Mouse (Mus musculus): ENCODE data around the gene Tuba4a.

Gene Tuba4a

DNA sequence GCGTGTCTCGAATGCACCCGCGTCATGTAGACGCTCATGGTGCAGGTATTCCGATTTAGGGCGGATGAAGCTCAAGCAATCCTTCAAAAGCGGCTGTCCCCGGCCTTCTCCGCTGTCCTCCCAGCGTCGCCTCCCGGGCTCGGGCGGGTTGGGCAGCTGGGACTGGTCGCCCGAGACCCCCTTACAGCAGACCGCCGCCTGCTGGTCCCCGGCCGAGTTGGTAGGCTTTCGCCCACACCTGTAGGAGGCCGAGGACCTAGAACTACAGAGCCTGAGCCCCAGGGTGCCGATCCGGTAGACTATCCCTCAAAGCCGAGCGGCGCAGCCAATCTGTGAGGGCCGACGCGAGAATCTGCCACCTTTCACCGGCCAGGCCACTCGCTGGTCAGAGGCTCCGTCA, at the start of gene Tuba4a:
Gene Tuba4a, minus strand, starts transcription at position 335 of the 400 bp plus-strand sequence.
- DNase-seq (ENCODE audit: low spot score) = no peak

DNA sequence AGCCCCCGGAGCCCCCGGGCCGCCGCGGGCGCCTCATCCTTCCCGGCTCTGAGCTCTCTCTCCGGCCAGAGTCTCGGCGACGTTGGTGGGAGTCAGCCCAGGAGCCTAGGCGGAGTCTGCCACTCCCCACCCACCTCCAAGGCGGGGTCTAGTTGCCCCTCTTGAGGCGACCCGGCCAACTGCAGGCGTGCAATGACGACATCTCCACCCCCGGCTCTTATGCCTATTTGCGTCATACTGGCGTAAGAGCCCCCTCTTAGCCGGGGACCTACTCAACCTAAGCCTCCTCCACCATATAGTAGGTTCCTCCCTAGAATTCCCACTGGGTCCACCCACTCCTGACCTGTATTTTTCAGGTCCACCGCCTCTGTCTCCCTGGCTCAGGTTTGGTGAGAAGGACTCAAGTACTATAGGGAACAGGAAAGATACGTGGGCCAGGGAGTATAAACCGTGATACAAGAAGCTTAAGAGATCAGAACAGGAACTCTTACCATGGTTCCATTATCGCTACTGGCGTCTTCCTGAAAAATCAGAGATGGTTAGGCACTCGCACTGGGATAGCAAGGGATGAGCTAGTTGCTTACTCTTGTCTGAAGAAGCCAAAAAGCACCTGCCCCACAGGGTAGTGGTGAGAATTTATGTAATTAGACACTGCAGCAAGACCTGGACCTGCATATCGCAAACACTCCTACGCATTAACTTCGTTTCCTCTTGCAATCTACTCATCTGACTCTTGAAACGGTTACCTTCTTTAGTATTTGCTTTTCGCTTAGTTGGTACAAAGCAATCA, 44.6 kb upstream of the Tuba4a start, which contains the start of gene Ptprn:
Gene Ptprn, minus strand, starts transcription at position 412 of the 790 bp plus-strand sequence.
- DNase-seq (ENCODE audit: low spot score) = peak; percentile 89

DNA sequence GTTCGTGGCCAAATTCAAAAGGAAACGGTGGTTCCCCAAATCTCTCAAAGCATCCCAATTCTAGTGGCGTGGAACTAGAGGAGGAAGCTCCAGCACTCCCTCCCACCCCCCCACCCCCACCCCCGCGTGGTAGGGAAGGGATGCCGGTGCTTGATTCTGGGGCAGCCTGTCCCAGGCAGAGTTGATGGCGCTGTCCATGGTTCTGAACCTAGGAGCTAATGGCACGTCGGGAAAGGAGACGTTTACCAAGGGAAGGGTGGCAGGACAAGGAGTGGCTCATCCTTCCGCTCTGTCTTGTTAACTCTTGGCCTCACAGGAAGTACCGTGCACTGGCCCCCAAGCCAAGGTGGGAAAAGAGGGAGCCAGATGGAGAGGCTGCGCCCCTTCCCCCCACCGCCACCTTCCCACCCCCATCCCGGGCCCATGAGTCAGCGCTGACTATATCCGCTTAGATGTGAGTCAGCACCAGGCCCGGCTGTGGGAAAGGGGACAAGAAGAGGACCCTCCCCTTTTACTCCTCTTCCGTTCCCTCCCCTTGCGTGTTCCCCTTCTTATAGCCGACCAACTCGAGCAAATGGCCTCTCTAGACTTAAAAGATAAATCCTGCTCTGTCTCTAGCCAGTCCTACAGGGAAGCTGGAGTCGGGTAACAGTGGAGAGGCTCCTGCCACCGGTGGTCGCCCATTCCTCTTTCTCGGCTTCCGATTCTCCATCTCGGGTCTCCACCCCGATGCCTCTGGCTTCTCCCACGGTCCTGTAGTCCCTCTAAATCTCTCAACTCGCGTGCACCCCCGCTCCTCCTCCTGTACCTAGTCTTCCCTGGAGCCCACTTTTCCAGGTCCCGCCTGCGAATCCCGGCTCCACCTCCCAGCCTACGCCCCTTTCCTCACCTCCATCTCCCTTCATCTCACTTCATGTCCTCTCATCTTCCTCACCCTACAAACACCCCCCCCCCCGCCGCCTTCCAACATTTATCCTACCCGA, 43.6 kb upstream of the Tuba4a start:
- DNase-seq (ENCODE audit: low spot score) = peak; percentile 76

DNA sequence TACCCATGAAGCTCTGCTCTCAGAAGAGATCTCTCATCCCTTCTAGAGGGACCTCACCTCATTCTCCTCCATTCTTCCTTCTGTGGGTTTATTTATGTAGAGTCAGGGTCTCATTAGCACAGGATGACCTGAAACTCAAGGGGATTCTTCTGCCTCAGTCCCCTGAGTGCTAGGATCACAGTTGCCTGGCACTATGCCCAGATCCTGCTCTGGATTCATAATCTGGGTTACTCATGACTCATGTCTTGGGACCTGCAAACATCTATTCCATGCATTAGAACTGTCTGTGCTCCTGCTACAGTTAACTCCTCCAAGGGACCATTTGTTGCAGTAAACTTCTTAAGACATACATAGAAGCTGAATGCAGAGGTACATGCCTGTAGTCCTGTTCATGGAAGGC, 41.6 kb upstream of the Tuba4a start:
- DNase-seq (ENCODE audit: low spot score) = peak; percentile 80

DNA sequence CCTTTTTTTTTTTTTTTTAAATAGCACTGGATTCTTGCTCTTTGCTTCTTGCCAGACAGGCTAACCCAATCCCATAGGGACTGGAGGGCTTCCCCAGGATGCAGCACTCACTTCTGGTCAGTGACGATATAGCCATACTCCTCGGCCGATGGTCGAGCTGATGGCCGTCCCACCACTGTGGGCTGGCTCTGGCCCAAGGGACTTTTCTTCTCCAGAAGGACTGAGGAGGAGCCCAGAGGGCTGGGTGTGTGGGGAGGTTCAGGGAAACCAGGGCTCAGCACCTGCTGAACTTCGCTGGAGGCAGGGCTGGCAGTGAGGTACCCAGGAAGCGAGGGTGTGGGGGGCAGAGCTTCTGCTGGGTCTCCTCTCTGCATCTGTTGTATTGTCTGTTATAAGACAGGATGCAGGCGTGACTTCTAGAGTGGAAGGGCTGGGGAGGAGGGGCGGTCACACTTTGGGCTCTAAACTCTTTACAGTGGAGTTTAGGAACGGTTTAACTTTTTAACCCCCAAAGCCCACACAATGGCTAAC, 35.9 kb upstream of the Tuba4a start:
- no peak for DNase-seq (ENCODE audit: low spot score)

DNA sequence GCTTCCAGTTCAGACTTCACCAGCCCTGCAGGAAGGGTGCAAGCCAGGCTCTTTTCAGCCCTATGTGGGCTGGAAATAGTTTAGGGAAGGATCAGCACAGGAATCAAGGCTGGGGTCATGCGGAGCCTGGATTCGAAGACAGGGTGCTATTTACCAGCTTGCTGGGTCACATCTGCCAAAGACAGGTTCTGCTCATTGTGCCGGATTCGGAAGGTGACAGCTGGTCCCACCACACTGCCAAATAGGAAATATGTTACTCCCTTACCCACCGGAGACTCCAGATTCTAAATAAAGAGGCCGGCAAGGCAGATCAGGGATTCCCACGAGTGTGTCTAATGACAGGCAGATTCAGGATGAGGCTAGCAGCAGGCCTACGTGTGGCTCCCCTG, 35.0 kb upstream of the Tuba4a start:
- no peak for DNase-seq (ENCODE audit: low spot score)

DNA sequence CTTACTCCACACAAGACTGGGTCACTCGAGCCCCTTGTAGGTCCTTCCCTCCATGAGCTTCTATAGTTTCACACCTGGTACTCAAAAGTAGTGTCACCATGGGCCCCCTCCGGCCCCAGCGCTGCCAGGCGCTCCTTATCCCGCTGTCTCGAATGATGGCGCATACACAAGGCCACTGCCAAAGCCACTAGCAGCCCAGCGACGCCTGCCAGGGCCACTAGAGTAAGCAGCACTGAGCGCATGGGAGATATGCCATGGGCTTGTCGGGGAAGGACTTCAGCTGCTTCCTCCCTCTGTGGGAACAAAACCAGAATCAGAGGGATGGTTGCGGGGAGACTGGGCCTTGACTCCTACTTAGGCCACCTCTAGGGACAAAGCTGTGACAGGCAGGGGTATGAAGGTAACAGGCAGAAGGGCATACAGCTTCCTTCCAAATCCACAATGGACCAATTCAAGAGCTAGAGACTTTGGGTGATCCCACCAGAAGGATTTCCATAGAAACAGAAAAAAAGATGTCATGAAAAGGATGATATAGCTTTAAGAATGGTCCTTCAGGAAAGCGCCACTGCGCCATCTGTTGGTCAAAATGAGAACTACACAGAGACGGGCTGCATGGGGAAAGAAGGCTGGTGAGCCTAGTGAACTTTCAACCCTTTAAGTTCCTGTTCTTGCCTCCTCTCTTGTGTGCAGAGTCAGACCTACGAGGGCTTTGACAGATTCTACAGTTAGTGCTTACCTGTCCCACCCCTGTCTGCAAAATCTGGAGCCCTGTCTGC, 34.4 kb upstream of the Tuba4a start:
- peak; percentile 82 for DNase-seq (ENCODE audit: low spot score)

DNA sequence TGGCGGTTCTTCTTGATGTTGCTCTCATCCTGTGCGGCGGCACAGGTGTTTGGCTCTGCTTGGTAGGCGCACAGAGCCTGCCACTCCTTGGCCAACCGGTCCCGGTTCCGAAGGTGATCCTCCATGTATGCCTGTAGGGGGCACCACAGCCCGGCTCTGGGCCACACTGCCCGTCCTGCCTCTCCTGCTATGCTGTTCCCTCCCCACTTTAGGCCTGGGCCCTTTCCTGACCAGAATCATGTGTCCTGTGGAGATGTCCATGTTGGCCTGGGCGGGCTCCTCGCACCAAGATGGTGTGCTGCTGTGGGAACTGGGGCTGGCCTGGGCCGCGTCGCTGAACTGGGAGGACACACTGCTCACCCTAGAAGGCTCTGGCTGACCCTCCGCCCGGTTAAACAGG, 33.4 kb upstream of the Tuba4a start:
- no peak for DNase-seq (ENCODE audit: low spot score)

DNA sequence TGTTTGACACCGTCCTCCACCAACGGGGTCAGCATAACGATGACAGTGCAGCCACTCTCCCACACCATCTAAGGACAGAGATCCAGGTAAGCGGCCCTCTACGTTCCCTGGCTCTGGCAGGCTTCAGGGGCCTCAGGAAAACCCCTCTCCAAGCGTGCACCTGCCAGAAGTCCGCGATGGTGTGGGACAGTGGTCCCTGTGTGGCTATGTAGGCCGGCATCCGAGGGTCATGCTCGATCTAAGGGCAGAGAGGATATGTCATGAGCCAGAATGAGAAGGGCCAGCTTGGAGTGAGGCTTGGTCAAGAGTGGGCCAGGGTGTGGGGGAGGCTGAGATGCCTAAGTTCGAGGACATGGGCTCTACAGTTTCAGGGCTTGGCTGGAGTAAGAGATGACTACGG, 32.6 kb upstream of the Tuba4a start:
- DNase-seq (ENCODE audit: low spot score) = no peak

DNA sequence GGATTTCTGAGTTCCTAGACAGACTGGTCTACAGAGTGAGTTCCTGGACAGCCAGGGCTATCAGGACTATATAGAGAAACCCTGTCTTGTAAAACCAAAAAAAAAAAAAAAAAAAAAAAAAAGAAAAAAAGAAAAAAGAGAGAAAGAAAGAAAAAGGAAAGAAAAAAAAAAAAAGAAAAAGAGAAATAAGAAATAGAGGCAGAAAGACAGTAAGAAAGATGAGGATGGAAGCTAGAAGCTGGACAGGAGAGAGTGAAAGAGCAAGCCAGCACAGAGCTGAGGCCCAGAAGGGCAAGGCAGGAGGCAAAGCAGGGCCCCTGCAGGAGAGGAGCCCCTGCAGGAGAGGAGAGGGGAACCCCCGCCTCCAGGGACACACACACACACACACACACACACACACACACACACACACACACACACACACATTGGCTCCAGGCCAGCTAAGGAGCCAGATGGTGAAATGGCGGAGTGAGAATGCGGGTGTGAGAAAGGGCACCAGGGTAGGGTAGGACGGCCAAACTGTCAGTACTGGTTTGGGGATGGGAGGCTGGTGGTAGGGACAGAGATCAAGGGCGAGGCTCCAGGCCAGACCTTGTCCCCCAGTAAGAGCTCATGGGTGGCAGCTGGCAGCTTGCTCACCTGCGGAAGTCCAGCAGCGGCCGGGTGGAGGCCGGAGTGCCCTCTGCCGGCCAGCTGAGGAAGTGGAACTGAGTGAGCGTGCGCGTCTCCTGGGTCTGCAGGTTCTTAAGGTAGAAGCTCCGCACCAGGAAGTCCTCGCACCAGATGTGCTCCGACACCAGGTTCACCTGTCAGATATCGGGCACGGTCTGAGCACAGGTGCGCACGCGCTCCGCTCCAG, 31.7 kb upstream of the Tuba4a start:
- DNase-seq (ENCODE audit: low spot score) = no peak

DNA sequence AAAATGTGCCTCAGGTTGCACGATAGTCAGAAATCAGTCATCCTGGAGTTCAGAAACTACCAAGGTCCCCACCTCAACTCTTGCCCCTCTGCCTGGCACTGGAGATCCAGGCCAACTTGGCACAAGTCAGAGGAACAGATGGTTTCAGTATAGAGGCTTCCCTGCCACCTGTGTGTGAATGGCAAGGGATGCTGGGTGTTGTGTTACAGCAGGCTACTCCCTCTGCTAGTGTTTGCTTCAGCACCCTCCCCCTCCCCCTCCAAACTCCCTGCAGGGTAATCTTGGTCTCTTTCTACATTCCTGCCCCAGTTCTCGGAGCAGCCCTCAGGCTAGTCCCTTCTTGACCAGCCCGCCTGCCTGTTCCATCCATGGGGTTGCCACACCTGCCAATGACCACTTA, 30.8 kb upstream of the Tuba4a start:
- no peak for DNase-seq (ENCODE audit: low spot score)

DNA sequence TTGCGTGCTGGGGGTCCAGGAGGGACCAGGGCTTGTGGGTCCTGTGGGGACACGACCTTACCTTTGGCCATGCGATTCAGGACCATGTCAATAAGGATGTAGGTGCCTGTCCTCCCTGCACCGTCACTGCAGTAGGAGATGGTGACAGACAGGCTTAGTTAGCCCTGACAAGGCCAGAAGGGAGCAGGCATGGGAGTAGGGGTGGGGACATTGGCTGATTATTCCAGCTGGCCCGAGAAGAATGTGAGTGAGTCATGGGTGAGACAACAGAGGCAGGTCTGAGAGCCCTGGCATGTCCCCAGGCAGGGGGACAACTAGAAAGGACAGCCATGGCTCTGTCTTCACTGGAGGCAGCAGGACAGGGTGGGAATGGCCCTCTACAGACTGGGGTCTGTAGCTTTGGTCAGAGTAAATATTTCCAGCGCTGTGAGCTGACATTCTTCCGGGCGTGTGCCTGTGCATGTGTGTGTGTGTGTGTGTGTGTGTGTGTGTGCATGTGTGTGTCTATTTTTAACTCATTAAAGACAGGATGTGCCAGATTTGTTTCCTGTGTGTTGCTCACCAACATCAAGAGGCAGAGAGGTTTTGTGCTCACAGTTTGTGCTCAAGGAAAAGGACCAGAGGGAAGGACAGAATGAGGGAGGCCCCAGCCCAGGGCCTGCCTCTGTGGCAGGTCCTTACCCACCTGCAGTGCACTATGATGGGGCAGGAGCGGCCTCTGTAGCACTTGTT, 28.5 kb upstream of the Tuba4a start:
- DNase-seq (ENCODE audit: low spot score) = peak; percentile 76

DNA sequence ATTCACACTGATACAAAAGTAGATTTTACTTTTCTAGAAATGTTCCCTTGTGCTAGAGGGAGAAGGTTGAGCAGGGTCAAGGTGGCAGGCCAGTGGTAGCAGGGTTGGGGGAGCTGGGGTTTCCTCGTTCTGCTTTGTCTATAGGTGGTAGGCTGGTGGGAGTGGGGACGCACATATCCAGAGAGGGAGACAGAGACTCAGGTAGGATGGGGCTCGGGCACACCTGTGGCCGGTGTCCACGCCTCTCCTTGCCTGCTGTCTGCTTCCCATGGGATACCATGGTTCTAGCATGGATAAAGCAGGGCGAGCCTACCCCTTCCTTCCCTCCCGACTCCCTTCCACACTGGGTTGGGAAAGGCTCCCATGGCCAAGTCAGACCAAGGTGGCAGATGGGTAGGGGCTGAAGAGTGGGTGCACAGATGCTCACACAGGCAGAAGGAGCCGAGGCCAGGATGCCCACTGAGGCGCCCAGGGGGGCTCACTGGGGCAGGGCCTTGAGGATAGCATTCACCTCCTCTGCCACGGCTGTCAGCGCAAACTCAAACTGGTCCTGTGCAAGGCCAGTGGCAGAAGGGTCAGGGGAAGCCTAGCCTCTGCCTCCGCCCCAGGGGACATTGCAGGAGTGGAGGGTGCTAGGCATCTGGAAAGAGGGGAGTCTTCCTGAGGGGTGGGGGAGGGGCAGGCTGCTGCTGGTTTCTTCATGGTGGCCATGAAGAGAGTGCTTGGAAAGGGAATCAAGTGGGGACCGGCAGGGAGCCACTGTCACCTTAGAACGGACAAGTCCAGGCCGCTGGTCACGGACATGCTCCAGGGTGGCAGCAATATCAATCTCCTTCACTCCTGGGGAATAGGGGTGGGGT, 27.6 kb upstream of the Tuba4a start:
- no peak for DNase-seq (ENCODE audit: low spot score)

DNA sequence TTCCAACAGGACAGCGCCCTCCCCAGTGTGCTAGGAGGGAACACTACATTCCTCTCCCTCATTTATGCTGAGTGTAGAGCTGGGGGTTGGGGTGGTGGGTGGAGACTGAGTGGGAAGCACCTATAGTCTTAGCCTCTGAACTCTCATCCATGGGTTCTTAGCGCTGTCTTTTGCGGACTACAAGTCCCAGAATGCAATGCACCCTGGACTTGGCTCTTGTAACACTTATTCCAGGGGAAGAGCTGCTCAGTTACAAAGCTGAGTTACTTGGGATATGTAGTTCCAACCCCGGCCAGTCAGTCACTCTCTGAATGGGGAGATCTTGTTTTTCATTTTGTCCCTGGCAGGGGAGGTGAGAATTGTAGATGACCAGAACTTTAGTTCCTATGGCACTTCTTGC, 25.2 kb upstream of the Tuba4a start:
- peak; percentile 68 for DNase-seq (ENCODE audit: low spot score)

DNA sequence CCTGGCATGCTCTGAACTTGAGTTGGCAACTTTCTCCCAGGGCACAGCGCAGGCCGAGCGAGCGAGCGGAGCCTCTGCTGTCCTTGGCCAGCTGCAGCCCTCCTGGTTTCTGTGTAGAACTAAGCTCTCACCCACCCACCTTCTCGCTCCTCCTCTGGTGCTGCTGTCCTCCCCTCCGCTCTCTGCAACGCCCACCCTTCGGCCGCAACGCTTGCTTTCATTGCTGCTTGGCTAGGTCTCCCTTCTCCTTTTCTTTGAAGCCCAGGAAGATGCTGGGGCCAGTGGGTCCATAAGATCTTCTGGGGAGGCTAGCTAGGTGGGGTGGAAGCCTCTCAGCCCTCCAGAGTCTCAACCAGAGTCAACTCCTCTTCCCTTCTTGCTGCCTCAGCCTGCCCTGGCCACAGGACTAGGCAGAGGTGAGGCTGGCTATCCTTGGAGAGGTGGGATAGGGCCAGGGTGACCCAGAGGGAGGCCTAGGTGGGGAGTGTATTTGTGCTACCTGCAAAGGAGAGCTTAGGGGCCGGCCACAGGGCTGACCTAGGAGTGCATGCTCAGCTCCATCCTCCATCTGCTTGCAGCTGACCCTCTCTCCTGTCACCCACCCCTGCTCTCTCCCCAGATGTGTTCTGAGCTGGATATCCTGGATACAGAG, 24.6 kb upstream of the Tuba4a start:
- DNase-seq (ENCODE audit: low spot score) = no peak

DNA sequence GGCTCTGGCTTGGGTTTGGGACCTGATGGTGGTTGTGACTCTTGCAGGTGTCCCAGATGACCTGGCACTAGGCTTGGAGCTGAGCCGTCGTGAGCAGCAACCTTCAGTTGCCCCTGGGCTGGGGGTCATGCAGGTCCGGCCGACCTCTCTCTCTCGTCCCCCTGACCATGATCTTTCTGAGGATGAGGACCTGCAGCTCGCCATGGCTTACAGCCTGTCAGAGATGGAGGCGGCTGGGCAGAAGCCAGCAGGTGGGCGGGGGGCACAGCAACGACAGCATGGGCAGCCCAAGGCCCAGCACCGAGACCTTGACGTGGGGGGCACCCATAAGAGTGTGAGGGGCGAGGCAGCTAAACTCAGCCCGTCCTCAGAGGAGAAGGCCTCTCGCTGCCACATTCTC, 23.7 kb upstream of the Tuba4a start:
- no peak for DNase-seq (ENCODE audit: low spot score)

DNA sequence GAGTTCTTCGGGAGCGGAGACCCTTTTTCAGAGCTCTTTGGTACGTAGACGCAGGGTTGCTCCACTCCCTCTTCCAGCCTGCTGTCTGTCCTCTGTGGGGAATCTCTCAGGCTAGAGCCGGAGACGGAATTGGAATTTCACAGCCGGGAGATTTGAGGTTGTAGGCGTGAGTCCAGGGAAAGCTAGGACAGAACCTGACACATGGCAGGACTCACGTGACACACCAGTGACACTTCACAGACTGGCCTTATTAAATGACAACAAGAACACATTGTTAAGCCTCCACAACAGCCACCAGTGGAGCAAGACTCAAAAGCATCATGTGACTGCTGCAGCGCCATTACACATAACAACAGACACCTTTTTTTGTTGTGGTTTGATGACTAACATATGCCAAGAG, 19.9 kb upstream of the Tuba4a start:
- DNase-seq (ENCODE audit: low spot score) = no peak

DNA sequence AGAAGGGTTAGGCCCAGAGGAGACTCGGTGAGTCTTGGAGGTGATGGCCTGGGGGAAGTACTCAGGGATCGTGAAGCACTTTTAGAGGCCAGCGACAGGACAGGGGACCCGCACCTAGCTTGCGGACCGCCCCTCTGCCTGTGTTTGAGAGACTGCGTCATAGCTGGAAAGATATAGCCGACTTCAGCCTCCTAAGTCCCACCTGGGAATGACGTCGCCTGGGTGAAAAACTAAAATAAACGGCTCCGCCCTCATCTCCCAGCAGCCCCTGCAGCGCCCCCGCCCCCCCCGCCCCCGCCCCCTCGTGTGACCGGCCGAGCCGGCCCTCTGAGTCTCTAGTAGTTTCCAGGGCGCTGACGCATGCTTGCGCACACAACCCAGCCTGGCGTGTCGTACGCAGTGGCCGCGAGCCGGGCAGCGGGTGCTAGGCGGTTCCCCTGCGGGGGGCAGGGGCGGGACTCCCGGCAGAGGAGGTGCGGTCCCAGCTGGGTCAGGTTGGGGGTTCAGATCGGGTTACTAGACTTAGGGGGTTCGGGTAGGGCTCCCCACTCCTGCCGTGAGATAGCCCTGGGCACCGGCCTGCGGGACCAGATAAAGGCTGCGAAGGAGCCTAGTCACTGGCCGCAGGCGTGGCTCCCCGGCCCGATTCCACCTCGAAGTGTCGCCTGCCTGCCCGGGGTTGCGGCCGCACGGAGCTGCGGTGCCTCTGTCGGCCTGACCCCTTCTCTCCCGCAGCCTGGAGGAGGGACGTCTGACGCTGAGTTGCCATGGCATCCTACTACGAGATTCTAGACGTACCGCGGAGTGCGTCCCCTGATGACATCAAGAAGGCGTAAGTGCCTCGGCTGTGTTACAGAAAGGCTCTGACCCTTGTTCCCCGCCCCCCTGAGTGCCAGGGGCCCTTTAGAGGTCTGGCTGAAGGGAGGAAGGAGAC, 16.7 kb upstream of the Tuba4a start, which contains the start of gene Dnajb2:
Gene Dnajb2, plus strand, starts transcription at position 290 of the 934 bp plus-strand sequence.
- peak; percentile 88 for DNase-seq (ENCODE audit: low spot score)
